Mouse (Mus musculus) CD4-positive, CD25-positive, alpha-beta regulatory T cell (primary cell): ENCODE measurements around the gene Abca12. TPM values are rescaled to one million over a fixed set of nuclear protein-coding genes. Genes with fewer than 3 reads are reported as not detected.

Source experiments
- polyA plus RNA-seq: library from polyadenylated mRNA; unstranded; fragments of 100-300 nt; shearing (Covaris generic); gene quantifications from one replicate; pipeline ENCODE4 v1.2.1, GENCODE M21; 2017

Abca12 gene
- polyA plus RNA-seq = 0.06 TPM

GRCm38 (mm10) chr1:71414810-71415209 lies at the start of gene Abca12:
Gene Abca12 (minus strand): TSS chr1:71414910.

Other genes with a start within 250 kb of the Abca12 start
- gene Atic, start 142.2 kb upstream of the Abca12 start, polyA plus RNA-seq = 25.9 TPM
- 0.66 TPM for gene Fn1, start 238.3 kb upstream of the Abca12 start, polyA plus RNA-seq